ENCODE assay signal across 8 mouse cellular contexts in the genomic region with DNA sequence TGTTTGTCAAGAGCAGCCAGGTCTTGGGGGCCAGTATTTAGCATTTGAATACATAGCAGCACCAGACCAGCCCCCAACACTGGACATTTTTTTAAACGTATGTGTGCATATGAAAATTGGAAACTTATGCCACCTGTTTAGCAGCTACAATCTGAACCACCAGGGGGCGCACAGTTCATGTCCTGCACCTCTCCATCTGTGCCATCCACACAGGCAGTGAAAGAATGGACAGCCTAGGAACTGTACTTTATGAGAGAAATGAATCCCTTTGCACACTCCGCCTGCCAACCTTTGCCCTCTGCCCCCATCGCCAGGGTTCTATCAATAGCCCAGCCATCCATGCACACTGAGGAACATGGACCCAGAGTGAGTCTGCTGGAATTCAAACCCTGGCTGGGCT. TPM values are rescaled to one million over a fixed set of nuclear protein-coding genes. Genes with fewer than 3 reads are reported as not detected.
DNase-seq lines count a peak whose midpoint lies in the region; ATAC-seq and TF ChIP-seq lines count a peak whose summit lies in the region.

No protein-coding gene starts in this region.

- DNase-seq in forebrain, embryonic 11.5 days (ENCODE audit: low spot score) = peak; percentile 65
- DNase-seq in ES-CJ7 (ENCODE audit: low read depth, low spot score) = peak; percentile 53
- DNase-seq in cerebellum, adult 11 months = peak; percentile 25
- peak; percentile 39 to 43 for DNase-seq in left cerebral cortex, adult 2 months (ENCODE audit: extremely low spot score in 1 of 2, low spot score in 2 of 2)
- DNase-seq in midbrain, embryonic 11.5 days (ENCODE audit: low spot score, missing footprints) = peak; percentile 88
- peak; percentile 75 to 91 for DNase-seq in spleen, postnatal 4 days (ENCODE audit: low spot score in 2 of 2)

- no peak overlapping the region for H3K4me2 ChIP-seq in forebrain, embryonic 11.5 days (ENCODE audit: low read depth, low read length, severe bottlenecking)
- no peak overlapping the region for H3K4me2 ChIP-seq in forebrain, embryonic 12.5 days
- H3K4me2 ChIP-seq in midbrain, embryonic 11.5 days = no peak overlapping the region

- WGBS in forebrain, embryonic 11.5 days = 66% methylated on average over 4 of the region's 4 CpGs
- 58% methylated on average over 4 of the region's 4 CpGs for WGBS in forebrain, embryonic 12.5 days
- 67% methylated on average over 4 of the region's 4 CpGs for WGBS in midbrain, embryonic 11.5 days

- no peaks in the 10 kb centered on the region for H3K4me1 ChIP-seq in forebrain, embryonic 11.5 days (replicated peaks; ENCODE audit: control insufficient read depth, insufficient read depth, low read length)
- no peaks in the 10 kb centered on the region for H3K4me1 ChIP-seq in forebrain, embryonic 12.5 days
- H3K4me1 ChIP-seq in midbrain, embryonic 11.5 days (ENCODE audit: control insufficient read depth, insufficient read depth, low read length) = no peaks in the 10 kb centered on the region

- no peaks in the 10 kb centered on the region for H3K9me3 ChIP-seq in forebrain, embryonic 11.5 days (ENCODE audit: control insufficient read depth, low read length)
- no peaks in the 10 kb centered on the region for H3K9me3 ChIP-seq in forebrain, embryonic 12.5 days
- H3K9me3 ChIP-seq in midbrain, embryonic 11.5 days (ENCODE audit: control insufficient read depth, low read length) = no peaks in the 10 kb centered on the region

- no peak overlapping the region for H3K9ac ChIP-seq in forebrain, embryonic 11.5 days (ENCODE audit: low read length)
- H3K9ac ChIP-seq in forebrain, embryonic 12.5 days = no peak overlapping the region
- H3K9ac ChIP-seq in midbrain, embryonic 11.5 days (ENCODE audit: low read length) = no peak overlapping the region

- H3K27ac ChIP-seq in forebrain, embryonic 11.5 days (ENCODE audit: low read depth, low read length) = no peak overlapping the region
- H3K27ac ChIP-seq in forebrain, embryonic 12.5 days = no peak overlapping the region
- no peak overlapping the region for H3K27ac ChIP-seq in left cerebral cortex, adult 2 months
- no peak overlapping the region for H3K27ac ChIP-seq in midbrain, embryonic 11.5 days (ENCODE audit: low read depth, low read length)

- ATAC-seq in forebrain, embryonic 11.5 days (replicated peaks; ENCODE audit: low FRiP score) = peak; percentile 65; the same call in 1 of the 2 replicates
- no peak for ATAC-seq in forebrain, embryonic 12.5 days (ENCODE audit: low FRiP score)
- peak; percentile 63 for ATAC-seq in frontal cortex, adult (ENCODE audit: low TSS enrichment)
- peak; percentile 65 for ATAC-seq in midbrain, embryonic 11.5 days (ENCODE audit: low FRiP score)

- intact Hi-C loops in left cerebral cortex, adult 2 months (cut with DNase I) = no loop called here

- H3K4me3 ChIP-seq in forebrain, embryonic 11.5 days (ENCODE audit: low read depth, low read length) = no peak overlapping the region
- no peak overlapping the region for H3K4me3 ChIP-seq in forebrain, embryonic 12.5 days (replicated peaks)
- H3K4me3 ChIP-seq in left cerebral cortex, adult 2 months = no peak overlapping the region
- H3K4me3 ChIP-seq in midbrain, embryonic 11.5 days (ENCODE audit: low read depth, low read length) = no peak overlapping the region

- H3K36me3 ChIP-seq in forebrain, embryonic 11.5 days (ENCODE audit: control insufficient read depth, insufficient read depth, low read length) = no peaks in the 10 kb centered on the region
- H3K36me3 ChIP-seq in forebrain, embryonic 12.5 days (replicated peaks) = no peaks in the 10 kb centered on the region
- H3K36me3 ChIP-seq in midbrain, embryonic 11.5 days (ENCODE audit: control insufficient read depth, insufficient read depth, low read length) = no peaks in the 10 kb centered on the region

- H3K27me3 ChIP-seq in forebrain, embryonic 11.5 days (ENCODE audit: control insufficient read depth, insufficient read depth, low read length) = no peaks in the 10 kb centered on the region
- H3K27me3 ChIP-seq in forebrain, embryonic 12.5 days = no peaks in the 10 kb centered on the region
- H3K27me3 ChIP-seq in midbrain, embryonic 11.5 days (ENCODE audit: control insufficient read depth, insufficient read depth, low read length) = no peaks in the 10 kb centered on the region

- peak; percentile 74 for TF ChIP-seq CTCF in left cerebral cortex, adult 2 months (IDR thresholded peaks at IDR 0.05)

RNA-seq across cellular contexts. Expression of a gene that starts 23.0 kb away (rescaled TPM):
- polyA plus RNA-seq in forebrain, embryonic 11.5 days (2014; fragmentation: Nextera tagmentation; extraction: Ambion mirVana) = 0.68 and 1.1 TPM in 2 replicates
- polyA plus RNA-seq in forebrain, embryonic 12.5 days (2016; fragmentation: Nextera tagmentation; extraction: Ambion mirVana) = 0.33 and 0.51 TPM in 2 replicates
- 1 to 10 TPM; 2.6 to 4.6 TPM for total RNA-seq in left cerebral cortex, adult 2 months (2021)
- polyA plus RNA-seq in midbrain, embryonic 11.5 days (2014; fragmentation: Nextera tagmentation; extraction: Ambion mirVana) = 2.0 and 2.9 TPM in 2 replicates

RNA-seq across cellular contexts. Expression of a gene that starts 25.3 kb away (rescaled TPM):
- not detected in 2 replicates for polyA plus RNA-seq in forebrain, embryonic 11.5 days (2014; fragmentation: Nextera tagmentation; extraction: Ambion mirVana)
- polyA plus RNA-seq in forebrain, embryonic 12.5 days (2016; fragmentation: Nextera tagmentation; extraction: Ambion mirVana) = not detected in 2 replicates
- not detected for total RNA-seq in left cerebral cortex, adult 2 months (2021)
- polyA plus RNA-seq in midbrain, embryonic 11.5 days (2014; fragmentation: Nextera tagmentation; extraction: Ambion mirVana) = not detected in 2 replicates

RNA-seq across cellular contexts. Expression of a gene that starts 26.1 kb away (rescaled TPM):
- 22.1 and 22.9 TPM in 2 replicates for polyA plus RNA-seq in forebrain, embryonic 11.5 days (2014; fragmentation: Nextera tagmentation; extraction: Ambion mirVana)
- 29.1 and 30.4 TPM in 2 replicates for polyA plus RNA-seq in forebrain, embryonic 12.5 days (2016; fragmentation: Nextera tagmentation; extraction: Ambion mirVana)
- total RNA-seq in left cerebral cortex, adult 2 months (2021) = 10 to 100 TPM; 57.0 to 63.4 TPM
- polyA plus RNA-seq in midbrain, embryonic 11.5 days (2014; fragmentation: Nextera tagmentation; extraction: Ambion mirVana) = 14.3 and 17.2 TPM in 2 replicates

RNA-seq across cellular contexts. Expression of a gene that starts 44.2 kb away (rescaled TPM):
- 0.11 TPM in 1 of 2 replicates, not detected in the other for polyA plus RNA-seq in forebrain, embryonic 11.5 days (2014; fragmentation: Nextera tagmentation; extraction: Ambion mirVana)
- 0.13 and 0.22 TPM in 2 replicates for polyA plus RNA-seq in forebrain, embryonic 12.5 days (2016; fragmentation: Nextera tagmentation; extraction: Ambion mirVana)
- under 1 TPM; 0.07 to 0.16 TPM for total RNA-seq in left cerebral cortex, adult 2 months (2021)
- polyA plus RNA-seq in midbrain, embryonic 11.5 days (2014; fragmentation: Nextera tagmentation; extraction: Ambion mirVana) = 0.07 TPM in 1 of 2 replicates, not detected in the other

Comparison
In these comparisons a context has a peak if more than half of its experiments do, and no peak if none do; other contexts are left out.
1. DNase-seq: peak in every context shown above with its lines; median percentile 88 in midbrain, embryonic 11.5 days; 83 in spleen, postnatal 4 days; 65 in forebrain, embryonic 11.5 days; 53 in ES-CJ7; 41 in left cerebral cortex, adult 2 months; 25 in cerebellum, adult 11 months.